12 mouse cellular contexts compared by ENCODE assay signal in genomic region chr12:76931739-76932687, GRCm38 (mm10). TPM values are rescaled to one million over a fixed set of nuclear protein-coding genes. Genes with fewer than 3 reads are reported as not detected.
DNase-seq lines count a peak whose midpoint lies in the region; ATAC-seq and TF ChIP-seq lines count a peak whose summit lies in the region.
"Had no signal": no experiment of that assay in that cellular context is flagged by ENCODE, and none has a peak within 500 bp of the region (broad histone marks: within the 10 kb centered on the region; RNA-seq: fewer than 3 reads in every experiment).

No protein-coding gene starts in this region.

- peaks cover 31% of the 10 kb centered on the region; the same call in 1 of the 2 replicates for H3K36me3 ChIP-seq in lung, embryonic 14.5 days (ENCODE audit: insufficient read depth)
- peaks cover 43% of the 10 kb centered on the region for H3K36me3 ChIP-seq in heart, embryonic 13.5 days

- 66% methylated on average over 14 of the region's 14 CpGs for WGBS in lung, embryonic 14.5 days
- 64% methylated on average over 14 of the region's 14 CpGs for WGBS in heart, embryonic 13.5 days

- H3K27ac ChIP-seq in lung, embryonic 14.5 days (ENCODE audit: low read depth) = peak overlapping the region; percentile 7; the same call in 1 of the 2 replicates
- 0 out of 2 replicates have a peak overlapping the region, but pooled peaks have one; percentile 24 for H3K27ac ChIP-seq in heart, embryonic 13.5 days (replicated peaks)
- H3K27ac ChIP-seq: forebrain, embryonic 13.5 days had no signal

- ATAC-seq in lung, embryonic 14.5 days (ENCODE audit: insufficient read depth) = no peak
- ATAC-seq in heart, embryonic 13.5 days (ENCODE audit: extremely low read depth, insufficient number of reproducible peaks, low FRiP score, low TSS enrichment) = no peak
- no peak for ATAC-seq in megakaryocyte, adult 5-6 weeks (ENCODE audit: poor library complexity, severe bottlenecking)
- ATAC-seq: forebrain, embryonic 13.5 days; Patski had no signal

- H3K4me3 ChIP-seq in lung, embryonic 14.5 days (ENCODE audit: low read depth, low read length) = no peak overlapping the region
- no peak overlapping the region for H3K4me3 ChIP-seq in heart, embryonic 13.5 days
- H3K4me3 ChIP-seq: forebrain, embryonic 13.5 days had no signal

- no peak overlapping the region for H3K9ac ChIP-seq in lung, embryonic 14.5 days
- H3K9ac ChIP-seq in heart, embryonic 13.5 days = no peak overlapping the region
- H3K9ac ChIP-seq: forebrain, embryonic 13.5 days had no signal

- intact Hi-C loops in heart, postnatal 14 days (cut with DNase I) = no loop called here

- no peaks in the 10 kb centered on the region for H3K27me3 ChIP-seq in lung, embryonic 14.5 days (ENCODE audit: insufficient read depth, low read length)
- H3K27me3 ChIP-seq in heart, embryonic 13.5 days (replicated peaks) = no peaks in the 10 kb centered on the region
- H3K27me3 ChIP-seq: forebrain, embryonic 13.5 days; Patski had no signal

- H3K9me3 ChIP-seq in lung, embryonic 14.5 days (ENCODE audit: low read depth, low read length) = no peaks in the 10 kb centered on the region
- no peaks in the 10 kb centered on the region for H3K9me3 ChIP-seq in heart, embryonic 13.5 days
- H3K9me3 ChIP-seq: forebrain, embryonic 13.5 days had no signal

- TF ChIP-seq CTCF in lung, embryonic 14.5 days (IDR thresholded peaks at IDR 0.05; ENCODE audit: low read depth) = no peak

- H3K4me1 ChIP-seq in lung, embryonic 14.5 days (ENCODE audit: insufficient read depth) = no peaks in the 10 kb centered on the region
- peaks cover 4% of the 10 kb centered on the region; the same call in 1 of the 2 replicates for H3K4me1 ChIP-seq in heart, embryonic 13.5 days
- H3K4me1 ChIP-seq: forebrain, embryonic 13.5 days had no signal

- DNase-seq in heart, adult 18-20 months = peak; percentile 40 to 79
- no peak for DNase-seq in heart, postnatal 14 days
- no peak for DNase-seq in lung, embryonic 14.5 days
- no peak for DNase-seq in lung, postnatal 14 days
- peak; percentile 38 for DNase-seq in lung, postnatal 36 days
- DNase-seq in adrenal gland, adult (ENCODE audit: inconsistent age in 2 of 2, low spot score in 1 of 2) = no peak
- DNase-seq: adrenal gland, postnatal 14 days; embryo, embryonic 11 days had no signal

- no peak overlapping the region for H3K4me2 ChIP-seq in lung, embryonic 14.5 days
- H3K4me2 ChIP-seq in heart, embryonic 13.5 days = no peak overlapping the region
- H3K4me2 ChIP-seq: forebrain, embryonic 13.5 days had no signal

RNA-seq across cellular contexts. Expression of gene Max, which starts 30.0 kb away (rescaled TPM):
- 10 to 100 TPM; 61.4 to 70.4 TPM for total RNA-seq in heart, adult 18-20 months (2021)
- total RNA-seq in heart, postnatal 14 days (2021) = 10 to 100 TPM; 62.6 to 71.9 TPM
- polyA plus RNA-seq in lung, embryonic 14.5 days (2014; fragmentation: Nextera tagmentation; extraction: Ambion mirVana) = 23.7 and 25.5 TPM in 2 replicates
- polyA plus RNA-seq in heart, embryonic 13.5 days (2015; fragmentation: Nextera tagmentation; extraction: Ambion mirVana) = 6.5 and 7.4 TPM in 2 replicates
- 130 and 142 TPM in 2 replicates for total RNA-seq in megakaryocyte, adult 5-6 weeks (2015)
- total RNA-seq in megakaryocyte, adult 5-6 weeks (2017) = 125 and 175 TPM in 2 replicates

Comparison
In these comparisons a context has a peak if more than half of its experiments do, and no peak if none do; other contexts are left out.
1. DNase-seq: peak in heart, adult 18-20 months (2 of 2) and lung, postnatal 36 days (single experiment); none in heart, postnatal 14 days (0 of 2), lung, embryonic 14.5 days (single experiment), lung, postnatal 14 days (single experiment) and adrenal gland, adult (0 of 2).